Mouse (Mus musculus) bone marrow macrophage, adult 2 months (primary cell): Measurements from ENCODE around the gene Magix. TPM values are rescaled to one million over a fixed set of nuclear protein-coding genes. Genes with fewer than 3 reads are reported as not detected.

Experiments
- H3K27ac ChIP-seq: 2 replicates; pipeline ENCODE4 v1.5.1; 2012; ENCODE audit warnings: low read depth, low read length; ENCODE audit not compliant: insufficient read depth
- H3K4me1 ChIP-seq: 2 replicates; pipeline ENCODE4 v1.6.1; 2012; ENCODE audit warnings: low read length; ENCODE audit not compliant: control insufficient read depth, insufficient read depth
- H3K4me3 ChIP-seq: 2 replicates; pipeline ENCODE4 v1.5.1; 2012; ENCODE audit warnings: mild to moderate bottlenecking, low read length, moderate library complexity; ENCODE audit not compliant: insufficient read depth
- CTCF ChIP-seq: IDR thresholded peaks from 2 replicates; pipeline ENCODE4 v1.5.1; 2012; ENCODE audit warnings: low read depth, mild to moderate bottlenecking, low read length, moderate library complexity
- POLR2A ChIP-seq: IDR thresholded peaks from 2 replicates; pipeline ENCODE4 v1.6.1; 2012; ENCODE audit warnings: mild to moderate bottlenecking, low read depth, low read length, borderline replicate concordance
- polyA plus RNA-seq: library from polyadenylated mRNA; stranded (reverse); fragments of >200 nt; gene quantifications from 2 replicates; pipeline ENCODE4 v1.2.4, GENCODE M21; 2012; ENCODE audit not compliant: missing spikeins, insufficient read depth, insufficient read length

The Magix gene
- polyA plus RNA-seq, 1 experiment = not detected

DNA sequence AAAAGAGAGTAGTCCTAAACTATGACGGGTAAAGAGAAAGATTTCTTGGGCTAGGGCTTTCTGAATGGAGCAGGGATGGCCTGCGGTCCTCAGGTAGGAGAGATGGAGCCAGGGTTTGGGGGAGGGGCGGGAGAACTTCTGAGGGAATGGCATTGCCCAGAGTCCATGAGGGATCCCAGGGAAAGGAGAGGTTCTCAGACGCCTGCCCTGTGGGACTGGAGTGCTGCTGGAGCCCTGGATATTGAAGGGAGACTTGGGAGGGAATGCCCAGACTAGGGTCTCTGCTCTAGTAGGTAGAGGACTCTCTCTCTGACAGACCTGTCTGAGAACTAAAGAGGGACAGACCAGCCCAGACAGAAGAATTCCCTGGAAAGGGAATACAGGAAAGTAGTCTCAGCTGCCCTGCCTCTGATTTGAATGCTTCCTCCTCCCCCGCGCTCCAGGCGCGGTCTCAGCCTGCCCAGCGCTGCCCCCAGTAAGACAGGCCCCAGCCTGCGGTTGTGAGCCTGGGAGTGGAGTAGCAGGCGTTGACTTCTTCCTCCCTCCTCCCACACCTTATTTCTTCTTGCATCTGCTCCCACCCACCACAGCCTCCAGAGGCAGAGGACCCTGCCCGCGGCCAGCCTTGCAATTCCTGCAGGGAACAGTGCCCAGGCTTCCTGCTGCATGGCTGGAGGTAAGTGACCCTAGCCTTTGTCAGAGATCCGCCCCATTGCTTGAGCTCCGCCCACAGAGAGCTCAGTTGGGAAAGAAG is 22.8 kb downstream of the Magix start:
- Histone ChIP-seq H3K27ac (no peak overlapping the region), H3K4me3 (no peak overlapping the region; the same call in 1 of the 2 replicates), H3K4me1 (peaks cover 10% of the 10 kb centered on the region)
- no peak for TF ChIP-seq POLR2A

DNA sequence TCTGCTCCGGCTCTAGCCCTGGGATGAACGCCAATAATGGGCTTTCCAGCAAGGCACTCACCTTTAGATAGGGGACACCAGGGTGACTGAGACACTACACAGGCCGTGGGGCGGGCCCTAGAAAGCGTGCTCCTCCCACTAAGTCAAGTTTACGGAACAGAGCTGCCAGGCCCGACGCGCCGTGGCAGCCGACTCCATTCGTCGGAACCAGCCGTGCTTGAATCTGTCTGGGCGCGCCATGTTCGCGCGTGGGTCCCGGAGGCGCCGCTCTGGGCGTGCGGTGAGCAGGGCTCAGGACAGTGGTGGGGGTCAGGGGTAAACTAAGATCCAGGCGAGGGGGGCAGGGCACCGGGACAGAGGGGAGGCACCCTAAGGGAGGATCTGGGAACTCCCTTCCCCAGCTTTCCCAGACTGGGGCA is 23.8 kb downstream of the Magix start, which contains the start of gene Prickle3:
Prickle3 (plus strand) TSS at position 40 of the 419 bp plus-strand sequence.
- Histone ChIP-seq H3K27ac (no peak within 1 kb of the TSS), H3K4me1 (peaks cover 11% of the 10 kb centered on the region), H3K4me3 (peak within 1 kb of the TSS; percentile 83)
- TF ChIP-seq POLR2A (no peak), CTCF (no peak)

DNA sequence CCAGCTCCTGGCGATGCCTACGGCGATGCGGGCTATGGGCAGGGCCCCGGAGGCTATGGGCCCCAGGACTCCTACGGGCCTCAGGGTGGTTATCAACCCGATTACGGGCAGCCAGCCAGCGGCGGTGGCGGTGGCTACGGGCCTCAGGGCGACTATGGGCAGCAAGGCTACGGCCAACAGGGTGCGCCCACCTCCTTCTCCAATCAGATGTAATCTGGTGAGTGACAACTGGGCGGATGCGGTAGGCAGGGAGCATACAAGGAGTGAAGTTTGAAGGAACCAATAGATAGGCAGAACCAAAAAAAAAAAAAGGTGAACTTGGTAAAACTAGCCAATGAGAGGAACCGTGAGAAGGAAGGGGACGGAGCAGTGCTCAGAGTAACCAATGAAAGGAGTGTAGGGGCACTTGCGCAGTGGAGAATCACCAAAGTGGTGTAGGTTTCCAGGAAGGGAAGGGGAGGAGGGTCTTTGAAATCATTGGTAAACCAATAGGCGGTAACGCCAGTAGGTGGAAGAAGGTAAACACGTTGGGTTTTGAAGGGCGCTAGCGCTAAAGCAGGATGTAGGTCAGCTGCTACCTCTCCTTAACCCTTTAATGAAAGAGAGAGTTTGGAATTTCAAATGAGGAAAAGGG is 32.3 kb downstream of the Magix start:
- H3K27ac ChIP-seq = peak overlapping the region; percentile 49
- H3K4me3 ChIP-seq = peak overlapping the region; percentile 64
- TF ChIP-seq CTCF = no peak
- TF ChIP-seq POLR2A = no peak
- peaks cover 7% of the 10 kb centered on the region for H3K4me1 ChIP-seq

DNA sequence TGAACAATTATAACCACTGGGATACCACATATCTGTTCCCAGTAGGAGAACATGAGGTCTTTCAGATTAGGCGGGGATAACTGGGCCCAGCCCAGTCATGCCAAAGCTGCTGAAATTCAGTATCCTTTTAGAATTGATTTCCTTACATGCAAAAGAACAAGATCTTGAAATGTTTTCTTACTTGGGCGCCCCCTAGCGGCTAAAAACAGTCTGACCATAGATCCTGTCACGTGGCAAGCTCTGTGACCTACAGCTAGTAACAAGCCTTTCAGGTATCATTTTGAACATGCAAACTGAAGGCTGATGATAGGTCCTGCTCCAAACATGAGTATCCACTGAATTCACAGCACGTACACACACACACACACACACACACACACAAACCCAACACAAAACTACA is 35.7 kb downstream of the Magix start:
- H3K4me3 ChIP-seq = no peak overlapping the region
- H3K4me1 ChIP-seq = 0 out of 2 replicates have a peak, but pooled peaks cover 3% of the 10 kb centered on the region
- no peak for TF ChIP-seq POLR2A
- TF ChIP-seq CTCF = no peak
- H3K27ac ChIP-seq = no peak overlapping the region

DNA sequence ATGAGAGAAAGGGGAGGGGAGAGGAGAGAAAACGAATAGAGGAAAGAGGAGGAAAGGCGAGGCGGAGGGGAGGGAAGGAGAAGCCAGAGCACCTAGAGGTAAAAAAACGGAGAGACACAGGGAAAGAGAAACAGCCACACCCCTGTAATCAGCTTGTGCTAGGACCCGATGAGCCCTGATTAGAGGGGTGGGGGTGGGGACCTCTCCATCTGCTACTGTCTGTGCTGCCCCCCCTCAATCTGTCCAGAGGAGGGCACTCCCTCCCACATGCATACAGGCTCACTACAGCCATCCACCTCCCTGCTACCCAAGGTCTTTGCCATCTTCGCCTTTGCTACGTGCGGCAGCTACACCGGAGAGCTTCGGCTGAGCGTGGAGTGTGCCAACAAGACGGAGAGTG is 40.3 kb downstream of the Magix start:
- no peaks in the 10 kb centered on the region for H3K4me1 ChIP-seq
- no peak overlapping the region for H3K4me3 ChIP-seq
- TF ChIP-seq POLR2A (no peak), CTCF (no peak)
- H3K27ac ChIP-seq = no peak overlapping the region

DNA sequence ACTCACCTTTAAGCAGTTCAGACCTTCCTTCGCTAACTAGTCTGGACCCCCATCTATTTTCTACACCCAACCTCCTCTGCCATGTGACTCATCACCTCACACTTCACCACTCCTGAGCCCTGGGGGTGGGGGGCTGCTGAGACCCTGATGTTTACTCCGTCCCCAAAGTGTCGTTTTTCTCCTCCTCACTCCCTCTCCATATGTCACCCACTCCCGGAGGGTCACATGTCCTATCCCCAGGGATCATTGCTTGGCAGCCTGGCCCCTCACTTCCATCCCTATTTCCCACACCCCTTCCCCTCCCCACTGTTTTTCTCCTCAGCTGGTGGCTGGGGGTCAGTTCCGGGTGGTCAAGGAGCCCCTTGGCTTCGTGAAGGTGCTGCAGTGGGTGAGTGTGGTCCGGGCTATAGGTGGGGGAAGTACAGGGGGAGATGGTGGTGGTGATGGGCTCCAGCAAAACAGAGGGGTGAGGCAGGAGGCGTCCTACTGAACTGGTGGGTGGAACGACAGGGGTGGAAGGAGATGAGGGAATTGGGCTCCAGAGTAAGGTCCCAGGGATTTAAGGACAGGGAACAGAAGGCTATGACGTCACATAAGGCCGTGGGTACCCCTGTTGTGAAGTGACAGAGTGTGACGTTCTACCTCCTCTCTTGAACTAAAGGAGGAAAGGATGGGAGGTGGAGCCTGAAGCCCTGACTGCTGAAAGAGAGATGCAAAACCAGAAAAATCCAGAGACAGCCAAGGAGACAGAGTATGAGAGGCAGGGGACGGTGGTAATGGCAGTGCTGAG is 41.3 kb downstream of the Magix start:
- no peak for TF ChIP-seq POLR2A
- TF ChIP-seq CTCF = no peak
- no peaks in the 10 kb centered on the region for H3K4me1 ChIP-seq
- H3K27ac ChIP-seq = no peak overlapping the region
- H3K4me3 ChIP-seq = no peak overlapping the region

DNA sequence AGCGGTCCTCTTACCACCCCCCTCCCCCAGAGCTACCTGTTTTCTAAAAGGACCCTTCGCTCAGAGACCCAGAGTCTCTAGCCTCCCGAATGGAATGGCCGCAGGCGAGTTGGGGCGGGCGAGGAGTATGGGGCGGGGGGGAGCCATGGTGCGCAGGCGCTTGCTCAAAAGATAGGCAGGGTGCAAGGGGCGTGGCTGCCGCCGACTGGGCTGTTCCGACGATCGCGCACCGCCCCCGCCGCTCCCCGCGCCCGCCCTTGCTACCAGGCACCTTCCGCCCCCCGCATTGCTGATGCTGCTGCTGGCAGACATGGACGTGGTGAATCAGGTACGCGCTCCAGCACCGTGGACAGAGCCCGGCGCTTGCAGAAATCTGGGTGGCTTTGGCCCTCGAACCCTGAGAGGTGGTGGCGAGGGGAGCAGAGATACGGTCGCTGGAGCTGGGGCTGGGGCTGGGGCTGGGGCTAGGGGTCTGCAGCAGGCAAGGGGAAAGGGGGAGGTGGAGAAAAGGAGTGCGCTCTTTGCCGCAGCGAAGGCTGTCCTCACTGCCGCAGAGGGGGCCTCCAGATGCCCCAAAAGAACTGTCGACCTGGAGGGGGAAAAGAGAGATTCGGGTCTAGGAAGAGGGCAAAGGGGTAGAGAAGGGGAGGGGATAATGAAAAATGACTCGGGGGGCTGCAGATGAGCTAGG is 42.5 kb downstream of the Magix start, which contains the start of gene Syp:
Syp (plus strand) TSS at position 71 of the 691 bp plus-strand sequence.
- H3K27ac ChIP-seq = no peak within 1 kb of the TSS
- H3K4me3 ChIP-seq = peak within 1 kb of the TSS; percentile 51
- H3K4me1 ChIP-seq = peaks cover under 1% of the 10 kb centered on the region; the same call in 1 of the 2 replicates
- no peak for TF ChIP-seq CTCF
- TF ChIP-seq POLR2A = no peak

DNA sequence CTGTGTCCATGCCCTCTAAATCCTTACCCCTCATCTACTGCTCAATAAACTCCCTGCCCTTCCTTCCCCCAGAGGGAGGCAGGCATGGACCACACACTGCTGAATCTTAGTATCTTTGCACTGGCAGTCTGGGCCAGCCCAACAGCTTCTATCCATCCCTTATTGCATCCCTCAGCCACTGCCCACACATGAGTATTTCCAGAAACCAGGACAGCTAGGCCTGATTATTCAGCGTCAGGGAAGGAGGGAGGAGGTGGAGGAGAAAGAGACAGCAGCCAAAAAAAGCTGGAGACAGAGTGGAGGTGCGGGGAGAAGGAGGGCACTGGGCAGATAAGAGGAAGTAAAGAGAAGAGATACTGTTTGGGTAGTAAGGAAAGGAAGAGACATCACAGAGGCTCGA is 46.0 kb downstream of the Magix start:
- TF ChIP-seq POLR2A (no peak), CTCF (no peak)
- H3K4me1 ChIP-seq = peaks cover 14% of the 10 kb centered on the region

DNA sequence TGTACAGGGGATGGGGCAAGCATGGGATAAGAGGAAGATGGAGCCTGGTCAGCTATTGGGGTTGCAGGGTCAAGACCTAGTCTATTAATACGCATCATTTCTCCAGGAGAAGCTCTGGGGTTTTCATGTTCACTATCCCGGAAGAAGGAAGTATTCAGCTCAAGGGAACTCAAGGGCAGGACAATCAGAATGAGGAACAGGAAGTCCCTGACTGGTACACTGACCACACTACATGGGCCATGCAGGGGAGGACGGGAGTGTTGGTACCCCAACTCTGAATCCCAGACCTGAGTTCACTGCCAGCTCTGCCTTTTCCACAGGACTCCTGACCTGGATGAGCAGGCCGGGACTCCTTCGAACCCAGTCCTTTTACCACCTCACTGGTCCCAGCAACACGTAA is 48.5 kb downstream of the Magix start:
- TF ChIP-seq CTCF = no peak
- H3K27ac ChIP-seq = 0 out of 2 replicates have a peak overlapping the region, but pooled peaks have one; percentile 12
- peak overlapping the region; percentile 35 for H3K4me3 ChIP-seq
- peaks cover 14% of the 10 kb centered on the region for H3K4me1 ChIP-seq

More for the DNA sequence above, 46.0 kb downstream of the Magix start:
- Histone ChIP-seq H3K4me3 (no peak overlapping the region), H3K27ac (no peak overlapping the region)

Other genes starting within 250 kb of the Magix start
- not detected in 2 replicates for gene Foxp3, start 107.6 kb downstream of the Magix start, polyA plus RNA-seq
- gene Ppp1r3f, start 107.0 kb downstream of the Magix start, polyA plus RNA-seq = 0.24 and 2.3 TPM in 2 replicates
- 35.0 and 35.8 TPM in 2 replicates for gene Ccdc22, start 75.7 kb downstream of the Magix start, polyA plus RNA-seq
- gene Cacna1f, start 74.2 kb downstream of the Magix start, polyA plus RNA-seq = 0.55 and 1.1 TPM in 2 replicates
- gene Syp, start 42.8 kb downstream of the Magix start, polyA plus RNA-seq = 4.2 and 7.1 TPM in 2 replicates
- gene Prickle3, start 24.0 kb downstream of the Magix start, polyA plus RNA-seq = 9.3 and 10.0 TPM in 2 replicates
- gene Plp2, start 9.9 kb downstream of the Magix start, polyA plus RNA-seq = 448 and 491 TPM in 2 replicates
- gene Gpkow, start 15.9 kb upstream of the Magix start, polyA plus RNA-seq = 27.2 and 28.7 TPM in 2 replicates
- gene Wdr45, start 33.1 kb upstream of the Magix start, polyA plus RNA-seq = 61.9 and 68.8 TPM in 2 replicates
- not detected in 2 replicates for gene Gm45208, start 41.0 kb upstream of the Magix start, polyA plus RNA-seq
- 17.7 and 19.1 TPM in 2 replicates for gene Praf2, start 47.2 kb upstream of the Magix start, polyA plus RNA-seq
- 0.75 and 1.9 TPM in 2 replicates for gene Ccdc120, start 69.7 kb upstream of the Magix start, polyA plus RNA-seq
- 137 and 141 TPM in 2 replicates for gene Tfe3, start 81.3 kb upstream of the Magix start, polyA plus RNA-seq
- gene Gripap1, start 108.5 kb upstream of the Magix start, polyA plus RNA-seq = 94.8 and 103 TPM in 2 replicates
- gene Kcnd1, start 141.0 kb upstream of the Magix start, polyA plus RNA-seq = 0.35 and 0.56 TPM in 2 replicates
- gene Otud5, start 160.1 kb upstream of the Magix start, polyA plus RNA-seq = 113 and 115 TPM in 2 replicates
- 8.6 and 11.4 TPM in 2 replicates for gene Pim2, start 197.0 kb upstream of the Magix start, polyA plus RNA-seq
- 28.0 and 36.2 TPM in 2 replicates for gene Slc35a2, start 202.8 kb upstream of the Magix start, polyA plus RNA-seq
- gene Pqbp1, start 218.0 kb upstream of the Magix start, polyA plus RNA-seq = 62.2 and 63.4 TPM in 2 replicates
- 33.4 and 47.5 TPM in 2 replicates for gene Timm17b, start 218.1 kb upstream of the Magix start, polyA plus RNA-seq
- not detected in 2 replicates for gene Gm10491, start 226.6 kb upstream of the Magix start, polyA plus RNA-seq
- gene Gm10490, start 228.3 kb upstream of the Magix start, polyA plus RNA-seq = not detected in 2 replicates
- gene Pcsk1n, start 238.6 kb upstream of the Magix start, polyA plus RNA-seq = not detected in 2 replicates
- gene Eras, start 247.4 kb upstream of the Magix start, polyA plus RNA-seq = not detected in 2 replicates